Mouse (Mus musculus) neural tube, embryonic 11.5 days (tissue): ENCODE data around the gene Mrgprh. TPM values are rescaled to one million over a fixed set of nuclear protein-coding genes. Genes with fewer than 3 reads are reported as not detected.

Experiments used
- ATAC-seq: fragments of 200-750 bp; cut with Nextera tagmentation; 2 replicates; pipeline ENCODE4 v1.8.0; 2017; ENCODE audit warnings: moderate number of reproducible peaks, mild to moderate bottlenecking, moderate TSS enrichment, moderate library complexity; ENCODE audit not compliant: insufficient read depth, low FRiP score, low TSS enrichment
- DNase-seq: peaks from one replicate; pipeline ENCODE4 v3.0.0-alpha.2; 2015; ENCODE audit warnings: low spot score
- H3K27ac ChIP-seq: fragments of 300-500 bp; sonication (generic); 2 replicates; pipeline ENCODE4 v1.5.1; 2014; ENCODE audit warnings: low read depth, mild to moderate bottlenecking, low read length
- H3K27me3 ChIP-seq: fragments of 300-500 bp; sonication (generic); 2 replicates; pipeline ENCODE4 v1.6.1; 2014; ENCODE audit warnings: mild to moderate bottlenecking, low read length, mixed read lengths; ENCODE audit not compliant: control insufficient read depth, insufficient read depth
- H3K36me3 ChIP-seq: fragments of 300-500 bp; sonication (generic); 2 replicates; pipeline ENCODE4 v1.6.1; 2014; ENCODE audit warnings: mild to moderate bottlenecking, low read length, moderate library complexity, mixed read lengths; ENCODE audit not compliant: control insufficient read depth, insufficient read depth
- H3K4me1 ChIP-seq: fragments of 300-500 bp; sonication (generic); 2 replicates; pipeline ENCODE4 v1.6.1; 2014; ENCODE audit warnings: low read length, mixed read lengths; ENCODE audit not compliant: control insufficient read depth, insufficient read depth
- H3K4me2 ChIP-seq: fragments of 300-500 bp; sonication (generic); 2 replicates; pipeline ENCODE4 v1.6.1; 2014; ENCODE audit warnings: low read depth, mild to moderate bottlenecking, moderate library complexity
- H3K4me3 ChIP-seq: fragments of 300-500 bp; sonication (generic); 2 replicates; pipeline ENCODE4 v1.5.1; 2014; ENCODE audit warnings: low read depth, low read length
- H3K9ac ChIP-seq: fragments of 300-500 bp; sonication (generic); 2 replicates; pipeline ENCODE4 v1.6.1; 2014; ENCODE audit warnings: mild to moderate bottlenecking, low read length
- H3K9me3 ChIP-seq: fragments of 300-500 bp; sonication (generic); 2 replicates; pipeline ENCODE4 v1.6.1; 2016; ENCODE audit warnings: low read length; ENCODE audit not compliant: control insufficient read depth
- WGBS: fragments of 180-500 bp; shearing (Covaris S2); extraction: QIAGEN DNeasy Blood & Tissue Kit; methylation state at CpG from one replicate; pipeline ENCODE4 v1.1.7; 2014; 5-methylcytosine and 5-hydroxymethylcytosine counted together
- microRNA-seq: library from miRNA; unstranded; fragments of <30 nt; microRNA quantifications from one replicate; pipeline ENCODE4, GENCODE M21; 2016
- polyA plus RNA-seq: library from polyadenylated mRNA; unstranded; fragments of >200 nt; fragmentation: Nextera tagmentation; extraction: Ambion mirVana; gene quantifications from 2 replicates; pipeline ENCODE4 v1.2.1, GENCODE M21; 2014

Mrgprh gene
- polyA plus RNA-seq, 1 experiment from 2014 or later: not detected

GRCm38 (mm10) chr17:12916588-12917380, 41.0 kb downstream of the Mrgprh start:
- Histone ChIP-seq H3K36me3 (peaks cover 16% of the 10 kb centered on the region), H3K27me3 (no peaks in the 10 kb centered on the region)
- peak; percentile 61 for ATAC-seq

GRCm38 (mm10) chr17:12921073-12921472, 45.2 kb downstream of the Mrgprh start:
- H3K4me3 ChIP-seq: no peak overlapping the region
- peaks cover 37% of the 10 kb centered on the region for H3K36me3 ChIP-seq
- ATAC-seq: no peak
- no peaks in the 10 kb centered on the region; the same call in 1 of the 2 replicates for H3K4me1 ChIP-seq
- H3K27me3 ChIP-seq: no peaks in the 10 kb centered on the region
- H3K9ac ChIP-seq: no peak overlapping the region
- no peaks in the 10 kb centered on the region for H3K9me3 ChIP-seq
- WGBS: 93% methylated on average over 1 of the region's 1 CpGs
- H3K27ac ChIP-seq: no peak overlapping the region
- H3K4me2 ChIP-seq: no peak overlapping the region
- DNase-seq: no peak

More at GRCm38 (mm10) chr17:12916588-12917380, 41.0 kb downstream of the Mrgprh start:
- no peaks in the 10 kb centered on the region; the same call in 1 of the 2 replicates for H3K4me1 ChIP-seq
- peak overlapping the region; percentile 97 for H3K9ac ChIP-seq
- no peaks in the 10 kb centered on the region for H3K9me3 ChIP-seq
- DNase-seq: no peak
- peak overlapping the region; percentile 92 for H3K4me3 ChIP-seq
- under 1% methylated on average over 40 of the region's 40 CpGs for WGBS
- H3K27ac ChIP-seq: peak overlapping the region; percentile 85
- peak overlapping the region; percentile 49 for H3K4me2 ChIP-seq

- no peak overlapping the region for H3K4me2 ChIP-seq
- no peak overlapping the region for H3K4me3 ChIP-seq
- peaks cover 35% of the 10 kb centered on the region for H3K36me3 ChIP-seq
- no peaks in the 10 kb centered on the region for H3K9me3 ChIP-seq
- no peak overlapping the region for H3K9ac ChIP-seq
- no peak for DNase-seq
- H3K4me1 ChIP-seq: no peaks in the 10 kb centered on the region
- no peak for ATAC-seq
- no peak overlapping the region for H3K27ac ChIP-seq
- 91% methylated on average over 3 of the region's 3 CpGs for WGBS
- H3K27me3 ChIP-seq: no peaks in the 10 kb centered on the region
Measured at GRCm38 (mm10) chr17:12925001-12925400, 49.2 kb downstream of the Mrgprh start.

GRCm38 (mm10) chr17:12925703-12926180, 49.9 kb downstream of the Mrgprh start:
- no peak overlapping the region for H3K4me3 ChIP-seq
- 88% methylated on average over 8 of the region's 8 CpGs for WGBS
- DNase-seq: no peak
- no peak overlapping the region for H3K27ac ChIP-seq
- no peak for ATAC-seq
- H3K36me3 ChIP-seq: peaks cover 32% of the 10 kb centered on the region
- no peaks in the 10 kb centered on the region for H3K9me3 ChIP-seq
- H3K9ac ChIP-seq: no peak overlapping the region
- H3K4me2 ChIP-seq: no peak overlapping the region
- no peaks in the 10 kb centered on the region for H3K4me1 ChIP-seq
- no peaks in the 10 kb centered on the region for H3K27me3 ChIP-seq

Small RNAs within 50 kb of the gene (microRNA-seq; reads per million reads assigned to microRNA genes)
- gene Gm24085: not detected

Other genes with a start within 250 kb of the Mrgprh start
- gene Slc22a1, start 200.2 kb upstream of the Mrgprh start, polyA plus RNA-seq: not detected in 2 replicates
- gene Igf2r, start 106.4 kb upstream of the Mrgprh start, polyA plus RNA-seq: 24.1 and 24.4 TPM in 2 replicates
- gene Mas1, start 7.9 kb upstream of the Mrgprh start, polyA plus RNA-seq: 0.19 and 0.28 TPM in 2 replicates
- gene Pnldc1, start 34.2 kb downstream of the Mrgprh start, polyA plus RNA-seq: 1.2 and 2.9 TPM in 2 replicates
- 530 and 560 TPM in 2 replicates for gene Tcp1, start 39.7 kb downstream of the Mrgprh start, polyA plus RNA-seq
- gene Mrpl18, start 40.3 kb downstream of the Mrgprh start, polyA plus RNA-seq: 159 TPM in 2 replicates
- 0.42 and 1.0 TPM in 2 replicates for gene Acat3, start 64.6 kb downstream of the Mrgprh start, polyA plus RNA-seq
- 332 and 361 TPM in 2 replicates for gene Acat2, start 84.7 kb downstream of the Mrgprh start, polyA plus RNA-seq
- 137 and 141 TPM in 2 replicates for gene Wtap, start 118.1 kb downstream of the Mrgprh start, polyA plus RNA-seq
- gene Sod2, start 130.8 kb downstream of the Mrgprh start, polyA plus RNA-seq: 114 and 116 TPM in 2 replicates
- gene Gpr31b, start 176.3 kb downstream of the Mrgprh start, polyA plus RNA-seq: not detected in 2 replicates
- gene Tcp10b, start 185.1 kb downstream of the Mrgprh start, polyA plus RNA-seq: 0.16 TPM in 1 of 2 replicates, not detected in the other